Comparison of ENCODE assay signal across 8 mouse cellular contexts in genomic region chr2:84741841-84742450, GRCm38 (mm10). TPM values are rescaled to one million over a fixed set of nuclear protein-coding genes. Genes with fewer than 3 reads are reported as not detected.
DNase-seq lines count a peak whose midpoint lies in the region; ATAC-seq lines count a peak whose summit lies in the region.

No protein-coding gene starts in this region.

- peaks cover 64% of the 10 kb centered on the region for H3K4me1 ChIP-seq in heart, embryonic 13.5 days
- peaks cover 58% of the 10 kb centered on the region for H3K4me1 ChIP-seq in embryonic facial prominence, embryonic 12.5 days
- H3K4me1 ChIP-seq in intestine, embryonic 15.5 days (replicated peaks): peaks cover 56% of the 10 kb centered on the region

- no peaks in the 10 kb centered on the region for H3K9me3 ChIP-seq in heart, embryonic 13.5 days
- H3K9me3 ChIP-seq in embryonic facial prominence, embryonic 12.5 days: no peaks in the 10 kb centered on the region
- no peaks in the 10 kb centered on the region for H3K9me3 ChIP-seq in intestine, embryonic 15.5 days

- H3K4me2 ChIP-seq in heart, embryonic 13.5 days: peak overlapping the region; percentile 86
- peak overlapping the region; percentile 97 for H3K4me2 ChIP-seq in embryonic facial prominence, embryonic 12.5 days (replicated peaks)
- H3K4me2 ChIP-seq in intestine, embryonic 15.5 days (replicated peaks): peak overlapping the region; percentile 76

- H3K36me3 ChIP-seq in heart, embryonic 13.5 days: peaks cover 20% of the 10 kb centered on the region
- peaks cover 14% of the 10 kb centered on the region; the same call in 1 of the 2 replicates for H3K36me3 ChIP-seq in embryonic facial prominence, embryonic 12.5 days
- no peaks in the 10 kb centered on the region for H3K36me3 ChIP-seq in intestine, embryonic 15.5 days

- ATAC-seq in heart, embryonic 13.5 days (ENCODE audit: extremely low read depth, insufficient number of reproducible peaks, low FRiP score, low TSS enrichment): no peak
- no peak for ATAC-seq in embryonic facial prominence, embryonic 12.5 days (ENCODE audit: insufficient number of reproducible peaks, insufficient read depth, low FRiP score, low TSS enrichment)
- 0 out of 2 replicates have a peak, but pooled peaks have one; percentile 0 for ATAC-seq in intestine, embryonic 15.5 days

- H3K27me3 ChIP-seq in heart, embryonic 13.5 days (replicated peaks): no peaks in the 10 kb centered on the region
- H3K27me3 ChIP-seq in embryonic facial prominence, embryonic 12.5 days: no peaks in the 10 kb centered on the region
- no peaks in the 10 kb centered on the region for H3K27me3 ChIP-seq in intestine, embryonic 15.5 days (replicated peaks)

- intact Hi-C loops in heart, postnatal 25 days (cut with DNase I): loop anchor here (2.0 to 5.0 kb wide), 2 partner anchors 15 to 55 kb away; partner anchors contain the start of gene Ube2l6
- intact Hi-C loops in left cerebral cortex, postnatal 36 days (cut with DNase I): loop anchor here (5.0 kb wide), 1 partner anchor 55 kb away; the partner anchor contains the start of gene Ube2l6

- 6% methylated on average over 5 of the region's 5 CpGs for WGBS in heart, embryonic 13.5 days
- WGBS in embryonic facial prominence, embryonic 12.5 days: 0% methylated on average over 5 of the region's 5 CpGs
- WGBS in intestine, embryonic 15.5 days: 2% methylated on average over 5 of the region's 5 CpGs

- peak overlapping the region; percentile 100 for H3K9ac ChIP-seq in heart, embryonic 13.5 days
- H3K9ac ChIP-seq in embryonic facial prominence, embryonic 12.5 days: peak overlapping the region; percentile 98
- peak overlapping the region; percentile 99 for H3K9ac ChIP-seq in intestine, embryonic 15.5 days

- DNase-seq in heart, postnatal 25 days (ENCODE audit: low spot score): no peak
- DNase-seq in lung, postnatal 4 days: peak; percentile 44 to 66
- no peak for DNase-seq in left cerebral cortex, postnatal 36 days (ENCODE audit: low spot score in 2 of 2)
- no peak for DNase-seq in gastrocnemius, adult 18-20 months (ENCODE audit: low spot score)
- DNase-seq in layer of hippocampus, adult 9-10 months (ENCODE audit: low spot score): no peak

- peak overlapping the region; percentile 100 for H3K27ac ChIP-seq in heart, embryonic 13.5 days (replicated peaks)
- H3K27ac ChIP-seq in embryonic facial prominence, embryonic 12.5 days: peak overlapping the region; percentile 100
- peak overlapping the region; percentile 99 for H3K27ac ChIP-seq in intestine, embryonic 15.5 days

- H3K4me3 ChIP-seq in heart, embryonic 13.5 days: peak overlapping the region; percentile 91
- peak overlapping the region; percentile 82 for H3K4me3 ChIP-seq in embryonic facial prominence, embryonic 12.5 days
- H3K4me3 ChIP-seq in intestine, embryonic 15.5 days (replicated peaks): peak overlapping the region; percentile 90

RNA-seq across cellular contexts. Expression of gene Gm19426, which starts 1.5 kb away (rescaled TPM):
- 5.7 and 6.5 TPM in 2 replicates for polyA plus RNA-seq in heart, embryonic 13.5 days (2015; fragmentation: Nextera tagmentation; extraction: Ambion mirVana)
- total RNA-seq in heart, postnatal 25 days (2021): 1 to 10 TPM; 1.8 to 1.9 TPM
- polyA plus RNA-seq in embryonic facial prominence, embryonic 12.5 days (2016; fragmentation: Nextera tagmentation; extraction: Ambion mirVana): 13.0 and 13.9 TPM in 2 replicates
- polyA plus RNA-seq in intestine, embryonic 15.5 days (2015; fragmentation: Nextera tagmentation; extraction: Ambion mirVana): 5.5 and 6.1 TPM in 2 replicates
- total RNA-seq in left cerebral cortex, postnatal 36 days (2021): 1 to 10 TPM; 1.2 to 1.7 TPM
- under 1 TPM in 1 of 2 experiments, not detected in 1; 0.43 TPM for total RNA-seq in gastrocnemius, adult 18-20 months (2021)

RNA-seq across cellular contexts. Expression of gene Ypel4, which starts 8.1 kb away (rescaled TPM):
- 7.3 and 8.4 TPM in 2 replicates for polyA plus RNA-seq in heart, embryonic 13.5 days (2015; fragmentation: Nextera tagmentation; extraction: Ambion mirVana)
- 1 to 10 TPM in 1 of 2 experiments, under 1 TPM in 1; 0.94 to 1.1 TPM for total RNA-seq in heart, postnatal 25 days (2021)
- polyA plus RNA-seq in embryonic facial prominence, embryonic 12.5 days (2016; fragmentation: Nextera tagmentation; extraction: Ambion mirVana): 12.3 and 13.7 TPM in 2 replicates
- 5.1 and 6.0 TPM in 2 replicates for polyA plus RNA-seq in intestine, embryonic 15.5 days (2015; fragmentation: Nextera tagmentation; extraction: Ambion mirVana)
- 10 to 100 TPM; 65.8 to 94.6 TPM for total RNA-seq in left cerebral cortex, postnatal 36 days (2021)
- total RNA-seq in gastrocnemius, adult 18-20 months (2021): under 1 TPM; 0.38 to 0.57 TPM

RNA-seq across cellular contexts. Expression of gene Clp1, which starts 14.8 kb away (rescaled TPM):
- 16.4 and 18.5 TPM in 2 replicates for polyA plus RNA-seq in heart, embryonic 13.5 days (2015; fragmentation: Nextera tagmentation; extraction: Ambion mirVana)
- total RNA-seq in heart, postnatal 25 days (2021): 1 to 10 TPM; 4.9 TPM
- 41.9 and 43.8 TPM in 2 replicates for polyA plus RNA-seq in embryonic facial prominence, embryonic 12.5 days (2016; fragmentation: Nextera tagmentation; extraction: Ambion mirVana)
- 26.3 and 26.7 TPM in 2 replicates for polyA plus RNA-seq in intestine, embryonic 15.5 days (2015; fragmentation: Nextera tagmentation; extraction: Ambion mirVana)
- total RNA-seq in left cerebral cortex, postnatal 36 days (2021): 10 to 100 TPM in 1 of 2 experiments, 1 to 10 TPM in 1; 6.6 to 10.5 TPM
- 1 to 10 TPM; 3.3 to 3.8 TPM for total RNA-seq in gastrocnemius, adult 18-20 months (2021)

RNA-seq across cellular contexts. Expression of gene Zdhhc5, which starts 27.0 kb away (rescaled TPM):
- polyA plus RNA-seq in heart, embryonic 13.5 days (2015; fragmentation: Nextera tagmentation; extraction: Ambion mirVana): 20.8 and 21.9 TPM in 2 replicates
- total RNA-seq in heart, postnatal 25 days (2021): 10 to 100 TPM; 61.4 to 62.1 TPM
- polyA plus RNA-seq in embryonic facial prominence, embryonic 12.5 days (2016; fragmentation: Nextera tagmentation; extraction: Ambion mirVana): 31.2 and 33.9 TPM in 2 replicates
- polyA plus RNA-seq in intestine, embryonic 15.5 days (2015; fragmentation: Nextera tagmentation; extraction: Ambion mirVana): 24.6 and 26.5 TPM in 2 replicates
- 10 to 100 TPM; 42.1 to 48.9 TPM for total RNA-seq in left cerebral cortex, postnatal 36 days (2021)
- 10 to 100 TPM; 72.0 to 78.9 TPM for total RNA-seq in gastrocnemius, adult 18-20 months (2021)

RNA-seq across cellular contexts. Expression of gene Serping1, which starts 33.3 kb away (rescaled TPM):
- polyA plus RNA-seq in heart, embryonic 13.5 days (2015; fragmentation: Nextera tagmentation; extraction: Ambion mirVana): 38.8 and 40.2 TPM in 2 replicates
- 10 to 100 TPM; 68.8 to 75.7 TPM for total RNA-seq in heart, postnatal 25 days (2021)
- polyA plus RNA-seq in embryonic facial prominence, embryonic 12.5 days (2016; fragmentation: Nextera tagmentation; extraction: Ambion mirVana): 24.7 and 24.9 TPM in 2 replicates
- polyA plus RNA-seq in intestine, embryonic 15.5 days (2015; fragmentation: Nextera tagmentation; extraction: Ambion mirVana): 59.7 and 60.5 TPM in 2 replicates
- total RNA-seq in left cerebral cortex, postnatal 36 days (2021): 1 to 10 TPM; 5.3 to 7.7 TPM
- 10 to 100 TPM; 50.8 to 72.0 TPM for total RNA-seq in gastrocnemius, adult 18-20 months (2021)

Comparison
In these comparisons a context has a peak if more than half of its experiments do, and no peak if none do; other contexts are left out.
1. DNase-seq: peak in lung, postnatal 4 days (2 of 2); none in heart, postnatal 25 days (single experiment), left cerebral cortex, postnatal 36 days (0 of 2), gastrocnemius, adult 18-20 months (single experiment) and layer of hippocampus, adult 9-10 months (single experiment).
2. RNA of gene Ypel4, which starts 8.1 kb away (total RNA-seq): 65.8 to 94.6 TPM in left cerebral cortex, postnatal 36 days; 0.94 to 1.1 TPM in heart, postnatal 25 days and 0.38 to 0.57 TPM in gastrocnemius, adult 18-20 months; every median in the first group is over 10 times any median in the second.
3. Peak in every context shown above with its lines, with median percentiles within 50 percentile points of each other: H3K27ac ChIP-seq, H3K4me2 ChIP-seq, H3K4me3 ChIP-seq and H3K9ac ChIP-seq.